Mouse (Mus musculus) forebrain, embryonic 14.5 days (tissue): ENCODE measurements at regions not wholly inside any gene's neighbourhood (a gene's known extent, or its start where the extent isn't known, plus 50 kb on each side); places are given as distances from the start of the nearest gene placed in this dataset.

Experiments used
- ATAC-seq: fragments of 200-750 bp; cut with Nextera tagmentation; 2 replicates; pipeline ENCODE4 v1.8.0; 2017; ENCODE audit warnings: mild to moderate bottlenecking, moderate library complexity
- DNase-seq: peaks from one replicate; pipeline ENCODE4 v3.0.0-alpha.2; 2015; ENCODE audit warnings: low spot score
- H3K27ac ChIP-seq: fragments of 300-500 bp; sonication (generic); 2 replicates; pipeline ENCODE4 v1.5.1; 2014; ENCODE audit warnings: low read depth, mild to moderate bottlenecking, control low read depth, low read length, moderate library complexity
- H3K27me3 ChIP-seq: fragments of 300-500 bp; sonication (generic); replicated peaks from 2 replicates; pipeline ENCODE4 v1.6.1; 2014; ENCODE audit warnings: low read length, control low read depth, mixed read lengths; ENCODE audit not compliant: control insufficient read depth, insufficient read depth
- H3K36me3 ChIP-seq: fragments of 300-500 bp; sonication (generic); 2 replicates; pipeline ENCODE4 v1.6.1; 2014; ENCODE audit warnings: low read length, control low read depth; ENCODE audit not compliant: control insufficient read depth, insufficient read depth
- H3K4me1 ChIP-seq: fragments of 300-500 bp; sonication (generic); 2 replicates; pipeline ENCODE4 v1.6.1; 2014; ENCODE audit warnings: antibody characterized with exemption, low read length, control low read depth; ENCODE audit not compliant: control insufficient read depth, insufficient read depth
- H3K4me2 ChIP-seq: fragments of 300-500 bp; sonication (generic); 2 replicates; pipeline ENCODE4 v1.6.1; 2014; ENCODE audit warnings: mild to moderate bottlenecking, control low read depth, low read length
- H3K4me3 ChIP-seq: fragments of 300-500 bp; sonication (generic); 2 replicates; pipeline ENCODE4 v1.5.1; 2014; ENCODE audit warnings: low read depth, low read length, control low read depth
- H3K9ac ChIP-seq: fragments of 300-500 bp; sonication (generic); 2 replicates; pipeline ENCODE4 v1.6.1; 2014; ENCODE audit warnings: mild to moderate bottlenecking, low read length, control low read depth, moderate library complexity
- H3K9me3 ChIP-seq: fragments of 300-500 bp; sonication (generic); replicated peaks from 2 replicates; pipeline ENCODE4 v1.6.1; 2016; ENCODE audit warnings: low read length, control low read depth, mixed read lengths; ENCODE audit not compliant: control insufficient read depth
- WGBS: fragments of 180-500 bp; shearing (Covaris S2); extraction: QIAGEN DNeasy Blood & Tissue Kit; methylation state at CpG from one replicate; pipeline ENCODE4 v1.1.7; 2014; 5-methylcytosine and 5-hydroxymethylcytosine counted together

DNA sequence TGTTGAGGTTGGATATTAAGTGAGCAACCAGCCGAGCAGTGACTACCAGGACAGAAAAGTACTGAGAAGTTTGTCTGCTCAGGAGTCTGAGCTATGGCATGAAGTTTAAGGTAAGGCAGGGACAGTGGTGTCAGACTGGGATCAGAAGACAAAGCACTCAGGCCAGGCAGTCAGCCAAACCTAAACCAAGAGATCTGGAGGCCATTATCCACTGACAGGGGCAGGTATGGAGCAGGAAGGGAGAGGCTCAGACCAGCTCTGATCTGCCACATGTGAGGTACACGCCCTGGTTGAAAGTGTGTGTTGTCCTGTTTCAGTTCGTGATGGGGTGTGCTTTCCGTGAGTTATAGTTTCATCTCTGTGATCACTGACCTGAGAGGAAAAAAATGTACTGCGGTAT lies 437.2 kb upstream of the Trpc7 start:
- WGBS = 93% methylated on average over 5 of the region's 5 CpGs
- no peak overlapping the region for H3K4me3 ChIP-seq
- H3K4me1 ChIP-seq = peaks cover 2% of the 10 kb centered on the region
- ATAC-seq = no peak
- no peak for DNase-seq
- H3K4me2 ChIP-seq = no peak overlapping the region
- H3K9ac ChIP-seq = no peak overlapping the region
- no peaks in the 10 kb centered on the region for H3K9me3 ChIP-seq
- no peak overlapping the region for H3K27ac ChIP-seq
- H3K27me3 ChIP-seq = no peaks in the 10 kb centered on the region
- no peaks in the 10 kb centered on the region for H3K36me3 ChIP-seq

DNA sequence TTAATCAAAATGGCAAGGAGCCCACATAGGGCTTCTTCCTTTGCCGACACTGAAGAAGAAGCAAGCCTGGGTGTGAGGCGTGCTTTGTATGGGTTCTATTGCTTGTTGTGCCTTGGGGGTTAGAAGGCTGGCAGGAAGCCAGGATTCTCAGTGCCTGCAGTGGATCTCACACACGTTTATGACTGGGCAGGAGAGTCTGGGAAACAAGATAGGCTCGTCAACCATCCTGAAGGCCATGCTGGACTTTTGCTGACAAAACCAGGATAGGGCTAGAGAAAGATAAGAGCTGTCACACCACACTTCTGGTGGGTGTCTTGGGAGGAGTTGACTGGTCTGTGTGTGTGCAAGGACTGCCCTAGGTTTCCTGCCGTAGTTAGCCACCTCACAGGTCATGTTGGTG lies 436.1 kb upstream of the Trpc7 start:
- ATAC-seq (no peak), DNase-seq (no peak)
- no peaks in the 10 kb centered on the region for H3K27me3 ChIP-seq

DNA sequence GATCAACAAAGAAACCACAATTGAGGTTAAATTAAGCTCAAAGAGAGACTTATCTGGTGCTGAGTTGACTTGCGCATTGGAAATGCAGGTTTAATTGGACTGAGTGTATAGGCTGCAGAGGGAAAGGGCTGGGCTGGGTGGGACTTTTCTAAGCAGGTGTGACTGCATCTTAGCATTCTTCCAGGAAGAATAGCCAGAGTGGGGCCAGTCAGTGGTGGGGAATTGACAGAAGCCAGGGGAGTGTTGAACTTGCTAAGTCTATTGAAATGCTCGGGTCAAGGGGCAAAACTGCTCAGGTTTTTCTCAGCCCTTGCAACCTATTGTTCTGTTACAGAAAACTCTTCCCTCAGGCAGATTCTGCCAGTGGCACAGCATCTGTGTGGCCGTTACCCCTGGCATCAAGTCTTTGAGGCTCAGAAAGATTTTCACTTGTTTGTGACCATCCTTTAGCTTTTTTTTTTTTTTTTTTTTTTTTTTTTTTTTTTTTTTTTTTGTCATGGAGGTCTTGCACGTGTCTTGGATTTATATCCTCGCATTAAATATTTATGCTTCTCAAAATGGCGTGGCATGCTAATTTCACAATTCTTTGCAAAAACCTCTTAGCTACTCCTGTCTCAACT lies 429.6 kb upstream of the Trpc7 start:
- no peak for DNase-seq
- Histone ChIP-seq H3K4me3 (no peak overlapping the region), H3K4me1 (no peaks in the 10 kb centered on the region), H3K9ac (no peak overlapping the region), H3K9me3 (no peaks in the 10 kb centered on the region), H3K27me3 (no peaks in the 10 kb centered on the region), H3K36me3 (no peaks in the 10 kb centered on the region), H3K27ac (no peak overlapping the region), H3K4me2 (no peak overlapping the region)
- WGBS = 65% methylated on average over 6 of the region's 6 CpGs
- no peak for ATAC-seq

More for the DNA sequence above, 436.1 kb upstream of the Trpc7 start:
- no peak overlapping the region for H3K27ac ChIP-seq
- H3K9me3 ChIP-seq = no peaks in the 10 kb centered on the region
- no peak overlapping the region for H3K9ac ChIP-seq
- no peak overlapping the region for H3K4me2 ChIP-seq
- WGBS = 44% methylated on average over 5 of the region's 5 CpGs
- no peak overlapping the region for H3K4me3 ChIP-seq
- no peaks in the 10 kb centered on the region for H3K36me3 ChIP-seq
- no peaks in the 10 kb centered on the region for H3K4me1 ChIP-seq

DNA sequence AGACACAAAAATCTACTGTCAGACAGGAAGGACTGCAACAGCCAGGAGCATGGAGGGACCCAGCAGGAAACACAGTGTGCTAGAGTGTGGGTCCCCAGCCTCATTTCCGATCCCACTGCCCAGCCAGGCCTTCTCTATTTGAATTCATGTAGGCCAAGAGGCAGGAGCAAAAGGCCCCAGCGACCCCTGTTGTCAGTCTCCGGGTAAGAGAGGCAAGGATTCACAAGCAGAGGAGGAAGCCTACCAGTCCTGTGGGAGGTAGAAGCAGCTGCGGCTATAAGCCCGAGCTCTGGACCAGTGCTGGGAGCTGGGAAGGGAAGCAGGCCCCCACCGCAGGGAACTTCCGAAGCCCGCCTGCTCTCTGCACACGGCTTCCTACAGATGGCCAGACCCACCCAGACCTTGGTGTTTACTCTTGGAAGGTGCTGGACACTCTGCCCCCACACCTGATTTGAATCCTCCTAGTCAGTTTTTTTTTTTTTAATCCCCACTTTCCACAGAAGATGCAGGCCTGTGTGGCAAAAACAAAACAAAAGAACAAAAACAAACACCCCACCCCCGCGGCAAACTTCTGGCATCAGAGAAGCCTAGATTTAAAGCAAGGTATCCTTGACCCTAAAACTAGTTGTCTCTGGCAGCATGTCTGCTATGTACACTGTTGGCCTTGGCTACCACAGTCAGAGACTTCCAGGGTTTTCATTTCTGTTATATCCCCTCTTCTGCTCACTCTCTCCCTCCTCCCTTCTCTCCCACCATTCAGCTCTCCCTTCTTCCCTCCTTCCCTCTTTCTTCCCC lies 420.6 kb upstream of the Trpc7 start:
- ATAC-seq = no peak
- Histone ChIP-seq H3K4me1 (peaks cover 5% of the 10 kb centered on the region; the same call in 1 of the 2 replicates), H3K4me3 (no peak overlapping the region), H3K27ac (0 out of 2 replicates have a peak overlapping the region, but pooled peaks have one; percentile 24), H3K4me2 (no peak overlapping the region), H3K27me3 (no peaks in the 10 kb centered on the region), H3K9me3 (no peaks in the 10 kb centered on the region), H3K36me3 (no peaks in the 10 kb centered on the region), H3K9ac (no peak overlapping the region)
- no peak for DNase-seq
- 26% methylated on average over 11 of the region's 11 CpGs for WGBS

GRCm38 (mm10) chr13:57314512-57314911 lies 418.7 kb upstream of the Trpc7 start:
- Histone ChIP-seq H3K27me3 (no peaks in the 10 kb centered on the region), H3K4me1 (peaks cover 5% of the 10 kb centered on the region; the same call in 1 of the 2 replicates), H3K4me2 (no peak overlapping the region), H3K4me3 (no peak overlapping the region), H3K27ac (no peak overlapping the region), H3K9ac (no peak overlapping the region), H3K36me3 (no peaks in the 10 kb centered on the region), H3K9me3 (peaks cover 1% of the 10 kb centered on the region; the same call in 1 of the 2 replicates)
- 29% methylated on average over 9 of the region's 9 CpGs for WGBS
- DNase-seq (no peak), ATAC-seq (no peak)

DNA sequence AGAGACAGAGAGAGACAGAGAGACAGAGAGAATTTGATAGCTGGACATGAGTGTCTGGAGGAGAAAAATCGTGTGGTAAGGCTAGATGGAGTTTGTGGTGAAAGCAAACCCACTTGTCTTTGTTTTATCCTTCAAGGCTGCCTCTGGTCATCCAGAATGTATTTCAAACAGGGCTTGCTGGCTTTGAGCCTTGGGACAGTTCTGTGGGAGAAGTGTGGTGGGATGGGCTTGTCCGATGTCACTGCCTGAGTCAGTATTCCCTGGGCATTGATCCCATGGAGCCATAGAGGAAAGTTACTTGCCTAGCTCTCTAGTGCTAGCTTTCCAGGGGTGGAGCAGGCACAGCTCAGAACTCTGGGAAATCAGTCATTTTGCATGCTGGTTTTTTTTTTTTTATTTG lies 417.9 kb upstream of the Trpc7 start:
- WGBS = 55% methylated on average over 2 of the region's 2 CpGs
- Histone ChIP-seq H3K4me2 (no peak overlapping the region), H3K9ac (no peak overlapping the region), H3K27ac (no peak overlapping the region), H3K4me3 (no peak overlapping the region), H3K4me1 (peaks cover 5% of the 10 kb centered on the region; the same call in 1 of the 2 replicates), H3K36me3 (no peaks in the 10 kb centered on the region), H3K9me3 (peaks cover 2% of the 10 kb centered on the region; the same call in 1 of the 2 replicates), H3K27me3 (no peaks in the 10 kb centered on the region)
- DNase-seq = no peak
- ATAC-seq = no peak

DNA sequence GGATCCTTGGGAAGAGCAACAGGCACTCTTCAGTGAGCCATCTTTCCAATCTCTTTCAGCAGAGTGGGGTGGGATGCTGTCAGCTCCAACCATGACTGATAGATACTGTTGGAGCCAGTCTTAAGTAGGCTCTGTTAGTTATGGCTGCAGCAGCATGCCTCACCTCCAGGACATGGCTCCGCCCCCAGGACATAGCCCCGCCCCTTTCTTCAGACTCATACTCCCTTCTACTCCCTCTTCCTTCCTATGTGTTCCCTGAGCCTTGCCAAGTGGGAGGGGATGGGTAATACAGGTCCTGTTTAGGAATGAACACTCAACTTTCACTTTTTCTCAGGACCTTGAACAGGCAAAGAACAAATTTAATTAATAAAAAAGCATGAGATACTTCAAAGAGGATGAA lies 415.4 kb upstream of the Trpc7 start:
- Histone ChIP-seq H3K4me1 (peaks cover 5% of the 10 kb centered on the region), H3K36me3 (no peaks in the 10 kb centered on the region), H3K9ac (no peak overlapping the region), H3K4me3 (no peak overlapping the region), H3K4me2 (no peak overlapping the region), H3K27me3 (no peaks in the 10 kb centered on the region), H3K27ac (no peak overlapping the region), H3K9me3 (peaks cover 2% of the 10 kb centered on the region; the same call in 1 of the 2 replicates)
- no peak for DNase-seq
- ATAC-seq = no peak
- 49% methylated on average over 2 of the region's 2 CpGs for WGBS

DNA sequence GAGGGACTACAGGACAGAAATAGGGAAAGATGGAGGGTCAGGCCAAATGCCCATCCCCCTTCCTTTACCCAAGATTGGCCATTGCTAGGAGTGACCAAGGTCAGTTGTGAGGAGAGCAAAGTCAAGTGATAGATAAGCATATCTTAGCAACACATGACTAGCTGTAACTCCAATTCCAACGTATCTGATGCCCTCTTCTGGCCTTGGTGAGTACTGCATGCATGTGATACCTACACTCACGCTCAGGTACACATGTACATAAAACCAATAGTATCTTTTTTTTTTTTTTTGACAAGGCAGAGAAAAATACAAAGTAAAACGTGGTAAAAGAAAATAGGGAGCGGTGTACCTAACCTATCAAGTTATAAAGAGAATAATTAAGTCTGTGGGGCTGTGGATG lies 413.8 kb upstream of the Trpc7 start:
- DNase-seq = no peak
- H3K4me2 ChIP-seq = no peak overlapping the region
- H3K4me3 ChIP-seq = no peak overlapping the region
- H3K36me3 ChIP-seq = no peaks in the 10 kb centered on the region
- H3K4me1 ChIP-seq = peaks cover 2% of the 10 kb centered on the region; the same call in 1 of the 2 replicates
- ATAC-seq = no peak
- H3K27me3 ChIP-seq = no peaks in the 10 kb centered on the region
- H3K9me3 ChIP-seq = peaks cover 2% of the 10 kb centered on the region; the same call in 1 of the 2 replicates
- H3K9ac ChIP-seq = no peak overlapping the region
- 84% methylated on average over 4 of the region's 4 CpGs for WGBS
- no peak overlapping the region for H3K27ac ChIP-seq
